Mouse (Mus musculus) intestine, embryonic 16.5 days (tissue): ENCODE measurements around the gene Adamts17. TPM values are rescaled to one million over a fixed set of nuclear protein-coding genes. Genes with fewer than 3 reads are reported as not detected.

Experiments
- ATAC-seq: fragments of 200-750 bp; cut with Nextera tagmentation; 2 replicates; pipeline ENCODE4 v1.8.0; 2017; ENCODE audit warnings: moderate TSS enrichment, moderate library complexity
- H3K27ac ChIP-seq: fragments of 300-500 bp; sonication (generic); 2 replicates; pipeline ENCODE4 v1.5.1; 2014; ENCODE audit warnings: mild to moderate bottlenecking, low read length
- H3K27me3 ChIP-seq: fragments of 300-500 bp; sonication (generic); replicated peaks from 2 replicates; pipeline ENCODE4 v1.6.1; 2014; ENCODE audit warnings: low read length, control low read depth, mixed read lengths; ENCODE audit not compliant: control insufficient read depth, insufficient read depth
- H3K36me3 ChIP-seq: fragments of 300-500 bp; sonication (generic); 2 replicates; pipeline ENCODE4 v1.6.1; 2014; ENCODE audit warnings: low read length, control low read depth; ENCODE audit not compliant: control insufficient read depth, insufficient read depth
- H3K4me1 ChIP-seq: fragments of 300-500 bp; sonication (generic); 2 replicates; pipeline ENCODE4 v1.6.1; 2014; ENCODE audit warnings: low read length, control low read depth, mixed read lengths; ENCODE audit not compliant: control insufficient read depth, insufficient read depth
- H3K4me2 ChIP-seq: fragments of 300-500 bp; sonication (generic); 2 replicates; pipeline ENCODE4 v1.6.1; 2014; ENCODE audit warnings: low read depth, low read length, control low read depth
- H3K4me3 ChIP-seq: fragments of 300-500 bp; sonication (generic); 2 replicates; pipeline ENCODE4 v1.5.1; 2014; ENCODE audit warnings: mild to moderate bottlenecking, low read length
- H3K9ac ChIP-seq: fragments of 300-500 bp; sonication (generic); 2 replicates; pipeline ENCODE4 v1.6.1; 2014; ENCODE audit warnings: low read depth, low read length
- H3K9me3 ChIP-seq: fragments of 300-500 bp; sonication (generic); 2 replicates; pipeline ENCODE4 v1.6.1; 2016; ENCODE audit warnings: low read length, control low read depth; ENCODE audit not compliant: control insufficient read depth
- WGBS: fragments of 180-500 bp; shearing (Covaris S2); extraction: QIAGEN DNeasy Blood & Tissue Kit; methylation state at CpG from one replicate; pipeline ENCODE4 v1.1.7; 2014; 5-methylcytosine and 5-hydroxymethylcytosine counted together
- polyA plus RNA-seq: library from polyadenylated mRNA; unstranded; fragments of >200 nt; fragmentation: Nextera tagmentation; extraction: Ambion mirVana; gene quantifications from 2 replicates; pipeline ENCODE4 v1.2.1, GENCODE M21; 2015

Gene Adamts17
- polyA plus RNA-seq, 1 experiment from 2014 or later = 3.7 TPM

- WGBS = 91% methylated on average over 3 of the region's 3 CpGs
These were observed 210.9 kb downstream of the Adamts17 start for GRCm38 (mm10) chr7:67050424-67050823.

GRCm38 (mm10) chr7:67051089-67051718, 211.7 kb downstream of the Adamts17 start:
- no peak overlapping the region for H3K9ac ChIP-seq
- no peaks in the 10 kb centered on the region for H3K4me1 ChIP-seq
- H3K27me3 ChIP-seq = no peaks in the 10 kb centered on the region
- no peaks in the 10 kb centered on the region for H3K9me3 ChIP-seq
- no peaks in the 10 kb centered on the region for H3K36me3 ChIP-seq
- H3K4me3 ChIP-seq = no peak overlapping the region
- no peak for ATAC-seq
- no peak overlapping the region for H3K4me2 ChIP-seq
- H3K27ac ChIP-seq = no peak overlapping the region
- WGBS = 83% methylated on average over 7 of the region's 7 CpGs

More at GRCm38 (mm10) chr7:67050424-67050823, 210.9 kb downstream of the Adamts17 start:
- ATAC-seq = no peak
- no peaks in the 10 kb centered on the region for H3K9me3 ChIP-seq
- no peaks in the 10 kb centered on the region for H3K4me1 ChIP-seq
- no peak overlapping the region for H3K9ac ChIP-seq
- no peaks in the 10 kb centered on the region for H3K27me3 ChIP-seq
- no peaks in the 10 kb centered on the region for H3K36me3 ChIP-seq
- no peak overlapping the region for H3K4me2 ChIP-seq
- no peak overlapping the region for H3K27ac ChIP-seq
- no peak overlapping the region for H3K4me3 ChIP-seq

- Histone ChIP-seq H3K4me3 (no peak overlapping the region), H3K9me3 (no peaks in the 10 kb centered on the region)
- no peak for ATAC-seq
These were observed 215.3 kb downstream of the Adamts17 start for GRCm38 (mm10) chr7:67054876-67055275.

GRCm38 (mm10) chr7:67055510-67055909, 216.0 kb downstream of the Adamts17 start:
- H3K27me3 ChIP-seq = no peaks in the 10 kb centered on the region
- no peak overlapping the region for H3K4me2 ChIP-seq
- no peak overlapping the region for H3K27ac ChIP-seq
- H3K4me3 ChIP-seq = no peak overlapping the region
- no peaks in the 10 kb centered on the region for H3K36me3 ChIP-seq
- no peaks in the 10 kb centered on the region for H3K4me1 ChIP-seq
- no peaks in the 10 kb centered on the region for H3K9me3 ChIP-seq
- WGBS = 52% methylated on average over 3 of the region's 3 CpGs
- ATAC-seq = no peak
- no peak overlapping the region for H3K9ac ChIP-seq

More at GRCm38 (mm10) chr7:67054876-67055275, 215.3 kb downstream of the Adamts17 start:
- Histone ChIP-seq H3K4me1 (no peaks in the 10 kb centered on the region), H3K4me2 (no peak overlapping the region), H3K27me3 (no peaks in the 10 kb centered on the region), H3K36me3 (no peaks in the 10 kb centered on the region), H3K27ac (no peak overlapping the region), H3K9ac (no peak overlapping the region)
- 89% methylated on average over 3 of the region's 3 CpGs for WGBS

GRCm38 (mm10) chr7:67061756-67062155, 222.2 kb downstream of the Adamts17 start:
- ATAC-seq = no peak
- 81% methylated on average over 9 of the region's 9 CpGs for WGBS

GRCm38 (mm10) chr7:67062571-67062970, 223.0 kb downstream of the Adamts17 start:
- no peaks in the 10 kb centered on the region for H3K9me3 ChIP-seq
- no peak overlapping the region for H3K4me3 ChIP-seq
- no peaks in the 10 kb centered on the region for H3K36me3 ChIP-seq
- H3K9ac ChIP-seq = no peak overlapping the region
- no peak overlapping the region for H3K4me2 ChIP-seq
- H3K4me1 ChIP-seq = no peaks in the 10 kb centered on the region
- no peak overlapping the region for H3K27ac ChIP-seq
- ATAC-seq = no peak
- 76% methylated on average over 2 of the region's 2 CpGs for WGBS
- H3K27me3 ChIP-seq = no peaks in the 10 kb centered on the region

More at GRCm38 (mm10) chr7:67061756-67062155, 222.2 kb downstream of the Adamts17 start:
- no peak overlapping the region for H3K4me3 ChIP-seq
- H3K9ac ChIP-seq = no peak overlapping the region
- H3K36me3 ChIP-seq = no peaks in the 10 kb centered on the region
- no peak overlapping the region for H3K27ac ChIP-seq
- no peak overlapping the region for H3K4me2 ChIP-seq
- no peaks in the 10 kb centered on the region for H3K27me3 ChIP-seq
- no peaks in the 10 kb centered on the region for H3K4me1 ChIP-seq
- H3K9me3 ChIP-seq = no peaks in the 10 kb centered on the region

- H3K27me3 ChIP-seq = no peaks in the 10 kb centered on the region
- H3K4me3 ChIP-seq = no peak overlapping the region
- no peaks in the 10 kb centered on the region for H3K9me3 ChIP-seq
- no peak for ATAC-seq
- 74% methylated on average over 10 of the region's 10 CpGs for WGBS
- no peaks in the 10 kb centered on the region for H3K4me1 ChIP-seq
- no peak overlapping the region for H3K27ac ChIP-seq
- no peak overlapping the region for H3K4me2 ChIP-seq
- no peaks in the 10 kb centered on the region for H3K36me3 ChIP-seq
- H3K9ac ChIP-seq = no peak overlapping the region
These were observed 225.2 kb downstream of the Adamts17 start for GRCm38 (mm10) chr7:67064627-67065305.

GRCm38 (mm10) chr7:67065631-67066030, 226.1 kb downstream of the Adamts17 start:
- H3K4me3 ChIP-seq = no peak overlapping the region
- H3K36me3 ChIP-seq = no peaks in the 10 kb centered on the region
- no peaks in the 10 kb centered on the region for H3K9me3 ChIP-seq
- no peak overlapping the region for H3K4me2 ChIP-seq
- H3K9ac ChIP-seq = no peak overlapping the region
- no peak overlapping the region for H3K27ac ChIP-seq
- WGBS = 88% methylated on average over 4 of the region's 4 CpGs
- H3K4me1 ChIP-seq = no peaks in the 10 kb centered on the region
- ATAC-seq = no peak
- no peaks in the 10 kb centered on the region for H3K27me3 ChIP-seq

GRCm38 (mm10) chr7:67072015-67072685, 232.6 kb downstream of the Adamts17 start:
- WGBS = 77% methylated on average over 10 of the region's 10 CpGs
- Histone ChIP-seq H3K9me3 (no peaks in the 10 kb centered on the region), H3K27me3 (no peaks in the 10 kb centered on the region), H3K4me1 (no peaks in the 10 kb centered on the region), H3K9ac (no peak overlapping the region), H3K36me3 (no peaks in the 10 kb centered on the region), H3K4me2 (no peak overlapping the region), H3K27ac (no peak overlapping the region), H3K4me3 (no peak overlapping the region)
- no peak for ATAC-seq
